Mouse (Mus musculus): Measurements from ENCODE around the gene Mical3. TPM values are rescaled to one million over a fixed set of nuclear protein-coding genes. Genes with fewer than 3 reads are reported as not detected.

Mical3 gene
- polyA plus RNA-seq, 1 experiment from 2014 or later = 20.7 TPM

GRCm38 (mm10) chr6:121069156-121069555 lies 61.6 kb downstream of the Mical3 start:
- 75% methylated on average over 8 of the region's 8 CpGs for WGBS
- ATAC-seq (ENCODE audit: low FRiP score) = no peak
- peaks cover 44% of the 10 kb centered on the region for H3K4me1 ChIP-seq

GRCm38 (mm10) chr6:121068087-121068464 lies 62.7 kb downstream of the Mical3 start:
- WGBS = 82% methylated on average over 7 of the region's 7 CpGs

More at GRCm38 (mm10) chr6:121069156-121069555, 61.6 kb downstream of the Mical3 start:
- Histone ChIP-seq H3K4me2 (replicated peaks) (no peak overlapping the region), H3K27ac (no peak overlapping the region), H3K9ac (no peak overlapping the region), H3K9me3 (replicated peaks) (no peaks in the 10 kb centered on the region), H3K4me3 (no peak overlapping the region), H3K36me3 (no peaks in the 10 kb centered on the region), H3K27me3 (no peaks in the 10 kb centered on the region)

GRCm38 (mm10) chr6:121067426-121068086 lies 63.2 kb downstream of the Mical3 start:
- Histone ChIP-seq H3K4me3 (no peak overlapping the region), H3K27me3 (no peaks in the 10 kb centered on the region), H3K4me1 (peaks cover 50% of the 10 kb centered on the region), H3K4me2 (replicated peaks) (no peak overlapping the region), H3K27ac (no peak overlapping the region), H3K9me3 (replicated peaks) (no peaks in the 10 kb centered on the region), H3K36me3 (no peaks in the 10 kb centered on the region), H3K9ac (no peak overlapping the region)
- no peak for ATAC-seq (ENCODE audit: low FRiP score)
- WGBS = 58% methylated on average over 11 of the region's 11 CpGs

More at GRCm38 (mm10) chr6:121068087-121068464, 62.7 kb downstream of the Mical3 start:
- H3K27ac ChIP-seq = no peak overlapping the region
- no peaks in the 10 kb centered on the region for H3K36me3 ChIP-seq
- no peak overlapping the region for H3K9ac ChIP-seq
- no peak for ATAC-seq (ENCODE audit: low FRiP score)
- H3K4me1 ChIP-seq = peaks cover 50% of the 10 kb centered on the region
- no peaks in the 10 kb centered on the region for H3K27me3 ChIP-seq
- no peak overlapping the region for H3K4me3 ChIP-seq
- H3K4me2 ChIP-seq (replicated peaks) = no peak overlapping the region
- no peaks in the 10 kb centered on the region for H3K9me3 ChIP-seq (replicated peaks)

DNA sequence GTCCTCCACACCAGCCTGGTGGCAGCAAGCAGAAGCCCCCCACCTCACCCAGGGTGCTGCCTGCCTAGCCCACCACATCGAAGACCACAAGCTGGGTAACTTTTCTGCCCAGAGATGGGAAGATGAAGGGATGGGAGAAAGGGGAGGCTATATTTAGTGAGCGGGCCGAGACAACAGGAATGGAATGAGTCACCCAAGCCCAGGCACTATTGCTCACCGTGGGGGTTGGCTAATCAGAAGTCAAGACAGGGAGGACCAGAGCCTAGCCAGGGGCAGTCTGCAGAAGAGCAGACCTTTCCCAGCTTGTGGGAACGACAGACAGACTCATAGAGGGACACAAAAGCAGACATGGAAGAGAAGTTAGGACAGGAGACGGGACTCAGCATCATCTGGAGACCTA lies 64.0 kb downstream of the Mical3 start:
- no peaks in the 10 kb centered on the region for H3K9me3 ChIP-seq (replicated peaks)
- no peak overlapping the region for H3K27ac ChIP-seq
- H3K4me3 ChIP-seq = no peak overlapping the region
- H3K27me3 ChIP-seq = no peaks in the 10 kb centered on the region
- H3K9ac ChIP-seq = no peak overlapping the region
- ATAC-seq (ENCODE audit: low FRiP score) = no peak
- H3K36me3 ChIP-seq = no peaks in the 10 kb centered on the region
- H3K4me2 ChIP-seq (replicated peaks) = no peak overlapping the region
- H3K4me1 ChIP-seq = peaks cover 51% of the 10 kb centered on the region
- WGBS = 35% methylated on average over 6 of the region's 6 CpGs

GRCm38 (mm10) chr6:121064356-121065015 lies 66.3 kb downstream of the Mical3 start:
- Histone ChIP-seq H3K9ac (peak overlapping the region; percentile 47), H3K4me1 (peaks cover 47% of the 10 kb centered on the region), H3K9me3 (replicated peaks) (no peaks in the 10 kb centered on the region), H3K4me3 (no peak overlapping the region), H3K36me3 (no peaks in the 10 kb centered on the region), H3K4me2 (replicated peaks) (peak overlapping the region; percentile 37), H3K27ac (peak overlapping the region; percentile 87), H3K27me3 (no peaks in the 10 kb centered on the region)
- peak; percentile 71 for ATAC-seq (ENCODE audit: low FRiP score)
- 41% methylated on average over 17 of the region's 17 CpGs for WGBS

DNA sequence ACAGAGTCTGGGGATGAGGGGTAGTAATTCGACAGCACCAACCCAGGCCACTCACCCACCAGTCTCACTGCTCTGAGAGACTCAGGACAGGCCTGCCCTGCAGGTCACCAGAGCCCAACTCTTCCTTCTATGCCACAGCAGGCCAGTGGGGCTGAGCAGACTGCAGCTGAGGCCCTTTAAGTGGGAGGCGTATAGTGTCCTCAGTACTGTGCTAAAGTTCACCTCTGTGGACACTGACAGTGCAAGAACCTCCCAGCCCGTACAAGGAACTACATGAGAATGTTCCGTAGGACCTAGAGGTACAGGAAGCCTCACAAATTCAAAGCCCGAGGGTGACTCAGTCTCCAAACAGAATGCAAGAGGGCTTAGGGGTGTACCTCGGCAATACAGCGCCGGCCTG lies 67.0 kb downstream of the Mical3 start:
- Histone ChIP-seq H3K27ac (peak overlapping the region; percentile 87), H3K4me2 (replicated peaks) (no peak overlapping the region), H3K4me1 (peaks cover 42% of the 10 kb centered on the region), H3K36me3 (no peaks in the 10 kb centered on the region), H3K27me3 (no peaks in the 10 kb centered on the region), H3K9ac (0 out of 2 replicates have a peak overlapping the region, but pooled peaks have one; percentile 6), H3K9me3 (replicated peaks) (no peaks in the 10 kb centered on the region), H3K4me3 (no peak overlapping the region)
- ATAC-seq (ENCODE audit: low FRiP score) = 0 out of 2 replicates have a peak, but pooled peaks have one; percentile 7
- WGBS = 85% methylated on average over 8 of the region's 8 CpGs

GRCm38 (mm10) chr6:121062891-121063408 lies 67.8 kb downstream of the Mical3 start:
- no peak for ATAC-seq (ENCODE audit: low FRiP score)
- Histone ChIP-seq H3K9me3 (replicated peaks) (no peaks in the 10 kb centered on the region), H3K4me2 (replicated peaks) (no peak overlapping the region), H3K27me3 (no peaks in the 10 kb centered on the region), H3K9ac (no peak overlapping the region), H3K4me3 (no peak overlapping the region), H3K36me3 (no peaks in the 10 kb centered on the region), H3K27ac (no peak overlapping the region), H3K4me1 (peaks cover 40% of the 10 kb centered on the region)
- 94% methylated on average over 17 of the region's 17 CpGs for WGBS

DNA sequence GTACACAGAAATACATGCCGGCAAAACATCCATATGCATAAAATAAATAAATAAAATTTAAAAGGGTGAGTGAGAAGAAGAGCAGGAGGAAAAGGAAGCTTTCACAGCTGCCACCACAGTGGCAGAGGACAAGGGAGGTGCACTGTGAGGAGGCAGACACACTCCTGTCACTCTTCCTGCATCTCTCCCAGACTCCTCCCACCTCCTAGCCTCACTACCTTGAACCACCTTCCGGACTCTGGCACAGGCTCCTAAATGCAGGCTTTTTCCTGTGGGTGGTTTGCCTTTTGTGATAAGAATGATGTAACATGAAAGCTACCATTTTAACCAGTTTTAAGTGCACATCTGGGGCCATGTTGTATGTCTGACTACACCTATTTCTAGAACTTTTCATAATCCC lies 72.8 kb downstream of the Mical3 start:
- Histone ChIP-seq H3K36me3 (no peaks in the 10 kb centered on the region), H3K9me3 (replicated peaks) (no peaks in the 10 kb centered on the region), H3K27me3 (no peaks in the 10 kb centered on the region), H3K9ac (no peak overlapping the region), H3K4me2 (replicated peaks) (no peak overlapping the region), H3K27ac (no peak overlapping the region), H3K4me3 (no peak overlapping the region), H3K4me1 (0 out of 2 replicates have a peak, but pooled peaks cover 5% of the 10 kb centered on the region)
- WGBS = 92% methylated on average over 2 of the region's 2 CpGs
- ATAC-seq (ENCODE audit: low FRiP score) = no peak

- no peak for ATAC-seq (ENCODE audit: low FRiP score)
- H3K4me1 ChIP-seq = 0 out of 2 replicates have a peak, but pooled peaks cover 1% of the 10 kb centered on the region
- H3K4me2 ChIP-seq (replicated peaks) = no peak overlapping the region
- H3K36me3 ChIP-seq = no peaks in the 10 kb centered on the region
- no peak overlapping the region for H3K9ac ChIP-seq
- 84% methylated on average over 22 of the region's 22 CpGs for WGBS
- H3K9me3 ChIP-seq (replicated peaks) = no peaks in the 10 kb centered on the region
- H3K4me3 ChIP-seq = no peak overlapping the region
- H3K27me3 ChIP-seq = no peaks in the 10 kb centered on the region
- H3K27ac ChIP-seq = no peak overlapping the region
Observed at GRCm38 (mm10) chr6:121057181-121057956, 73.4 kb downstream of the Mical3 start.

DNA sequence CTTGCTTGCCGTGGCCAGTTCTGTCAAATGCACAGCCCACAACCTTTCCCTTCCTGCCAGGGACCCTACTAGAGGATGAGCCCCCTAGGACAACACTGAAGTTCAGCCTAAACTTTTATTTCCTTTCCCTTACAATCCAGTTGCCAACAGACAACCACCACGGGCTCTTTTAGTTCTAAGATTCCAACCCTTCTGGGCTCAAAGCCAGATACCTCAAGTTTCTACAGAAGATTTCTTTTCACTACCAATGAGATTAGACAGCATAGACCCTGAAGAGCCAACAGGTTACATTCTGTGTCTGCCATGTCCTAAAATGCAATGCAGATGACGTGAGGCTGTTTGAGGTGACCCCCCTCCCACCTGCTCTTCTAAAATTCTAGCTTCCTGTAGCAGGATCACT lies 75.3 kb downstream of the Mical3 start:
- H3K4me1 ChIP-seq = no peaks in the 10 kb centered on the region
- no peak overlapping the region for H3K9ac ChIP-seq
- H3K4me3 ChIP-seq = no peak overlapping the region
- no peak overlapping the region for H3K4me2 ChIP-seq (replicated peaks)
- no peaks in the 10 kb centered on the region for H3K36me3 ChIP-seq
- no peak overlapping the region for H3K27ac ChIP-seq
- H3K9me3 ChIP-seq (replicated peaks) = no peaks in the 10 kb centered on the region
- H3K27me3 ChIP-seq = no peaks in the 10 kb centered on the region
- ATAC-seq (ENCODE audit: low FRiP score) = no peak
- WGBS = 80% methylated on average over 3 of the region's 3 CpGs

GRCm38 (mm10) chr6:121054908-121055307 lies 75.9 kb downstream of the Mical3 start:
- H3K4me3 ChIP-seq = no peak overlapping the region
- H3K27me3 ChIP-seq = no peaks in the 10 kb centered on the region
- H3K36me3 ChIP-seq = no peaks in the 10 kb centered on the region
- WGBS = 91% methylated on average over 9 of the region's 9 CpGs
- no peak overlapping the region for H3K4me2 ChIP-seq (replicated peaks)
- no peaks in the 10 kb centered on the region for H3K9me3 ChIP-seq (replicated peaks)
- no peak overlapping the region for H3K27ac ChIP-seq
- no peak overlapping the region for H3K9ac ChIP-seq
- ATAC-seq (ENCODE audit: low FRiP score) = no peak
- H3K4me1 ChIP-seq = no peaks in the 10 kb centered on the region

DNA sequence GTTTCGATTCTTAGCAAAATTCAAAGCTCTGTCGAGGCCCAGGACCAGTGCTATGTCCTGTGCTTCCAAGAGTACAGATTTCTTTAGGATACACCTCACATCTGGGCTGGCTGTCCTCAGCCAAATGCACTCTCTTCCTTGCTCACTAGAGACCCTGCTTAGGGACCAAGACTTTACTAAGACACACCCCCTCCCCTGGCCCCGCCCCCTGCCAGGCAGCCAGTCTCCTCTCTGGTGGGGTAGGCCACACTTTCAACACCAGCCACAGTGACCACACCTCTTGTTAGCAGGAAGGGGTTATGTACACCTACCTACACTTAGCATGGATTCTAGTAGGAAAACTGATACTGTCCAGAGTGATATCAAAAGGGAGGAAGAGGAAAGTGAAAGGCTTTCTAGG lies 76.5 kb downstream of the Mical3 start:
- Histone ChIP-seq H3K27me3 (no peaks in the 10 kb centered on the region), H3K27ac (no peak overlapping the region), H3K36me3 (no peaks in the 10 kb centered on the region), H3K9me3 (replicated peaks) (no peaks in the 10 kb centered on the region), H3K4me2 (replicated peaks) (no peak overlapping the region), H3K4me3 (no peak overlapping the region), H3K9ac (no peak overlapping the region), H3K4me1 (no peaks in the 10 kb centered on the region)
- WGBS = 74% methylated on average over 3 of the region's 3 CpGs
- ATAC-seq (ENCODE audit: low FRiP score) = no peak

All from hindbrain, embryonic 12.5 days (tissue).